Mouse (Mus musculus): ENCODE data around the gene Duox1.

DNA sequence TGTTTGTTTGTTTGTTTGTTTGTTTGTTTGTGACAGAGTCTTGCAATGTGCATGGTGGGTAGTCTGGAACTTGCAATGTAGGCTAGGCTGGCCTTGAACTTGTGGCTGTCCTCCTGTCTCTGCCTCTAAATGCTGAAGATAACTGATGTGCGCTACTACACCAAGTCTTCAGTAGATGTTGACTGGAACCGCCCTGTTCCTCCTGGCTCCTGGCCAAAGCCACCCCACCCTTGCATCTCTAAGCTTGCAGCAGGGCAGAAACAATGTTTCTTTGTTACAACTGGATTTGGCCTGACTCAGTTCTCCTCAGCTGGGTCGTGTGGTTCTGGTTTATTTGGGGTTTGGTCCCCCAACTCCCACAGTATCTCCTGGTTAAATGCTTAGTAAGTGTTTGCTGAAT lies 18.7 kb downstream of the Duox1 start:
- TF ChIP-seq POLR2A (IDR thresholded peaks at IDR 0.05; ENCODE audit: insufficient read depth, low read depth, low read length) (no peak), CTCF (IDR thresholded peaks at IDR 0.05; ENCODE audit: insufficient read depth, low read depth, low read length) (no peak)
